Mouse (Mus musculus) thymus, postnatal 36 days (tissue): ENCODE data around the gene Neurl1b.
A peak's percentile ranks its signal among the peaks of the same experiment; 100 is the strongest.

ENCODE experiments used
- DNase-seq, 2 experiments: peaks; one replicate each; pipeline ENCODE4 v3.0.0; 2022; ENCODE audit warnings: mixed read lengths in 2 of 2

The Neurl1b gene

GRCm38 (mm10) chr17:26397339-26397738 is 17.3 kb upstream of the Neurl1b start:
- DNase-seq, result no peak

- no peak for DNase-seq
Observed at GRCm38 (mm10) chr17:26405340-26406100, 9.1 kb upstream of the Neurl1b start.

GRCm38 (mm10) chr17:26412967-26413366 is 1.7 kb upstream of the Neurl1b start:
- no peak for DNase-seq

GRCm38 (mm10) chr17:26414184-26414522 is 476 bp upstream of the Neurl1b start:
- DNase-seq, result no peak

- DNase-seq, result no peak
Observed at GRCm38 (mm10) chr17:26415355-26415865, 781 bp downstream of the Neurl1b start.

GRCm38 (mm10) chr17:26416141-26416540 is 1.5 kb downstream of the Neurl1b start:
- DNase-seq, result no peak

GRCm38 (mm10) chr17:26417770-26418421 is 3.3 kb downstream of the Neurl1b start:
- no peak for DNase-seq

GRCm38 (mm10) chr17:26420491-26421247 is 6.0 kb downstream of the Neurl1b start:
- DNase-seq, result no peak

- peak; percentile 34 to 36 for DNase-seq
Observed at GRCm38 (mm10) chr17:26421561-26421960, 6.9 kb downstream of the Neurl1b start.

GRCm38 (mm10) chr17:26422390-26422789 is 7.8 kb downstream of the Neurl1b start:
- no peak for DNase-seq

- no peak for DNase-seq
Observed at GRCm38 (mm10) chr17:26423967-26424641, 9.5 kb downstream of the Neurl1b start.

- DNase-seq, result no peak
Observed at GRCm38 (mm10) chr17:26424973-26425735, 10.5 kb downstream of the Neurl1b start.

GRCm38 (mm10) chr17:26433295-26433694 is 18.7 kb downstream of the Neurl1b start:
- no peak for DNase-seq

GRCm38 (mm10) chr17:26437089-26437815 is 22.6 kb downstream of the Neurl1b start:
- no peak for DNase-seq

- DNase-seq, result no peak
Observed at GRCm38 (mm10) chr17:26439001-26439400, 24.4 kb downstream of the Neurl1b start.

- DNase-seq, result no peak
Observed at GRCm38 (mm10) chr17:26441024-26441423, 26.4 kb downstream of the Neurl1b start.

- no peak for DNase-seq
Observed at GRCm38 (mm10) chr17:26442197-26442596, 27.6 kb downstream of the Neurl1b start.

GRCm38 (mm10) chr17:26443865-26444264 is 29.2 kb downstream of the Neurl1b start:
- DNase-seq, result no peak

- DNase-seq, result no peak
Observed at GRCm38 (mm10) chr17:26449472-26449871, 34.8 kb downstream of the Neurl1b start.

GRCm38 (mm10) chr17:26451651-26452295 is 37.1 kb downstream of the Neurl1b start:
- DNase-seq, result peak; percentile 59 to 60
